ENCODE assay signal across 20 mouse cellular contexts in the genomic region with DNA sequence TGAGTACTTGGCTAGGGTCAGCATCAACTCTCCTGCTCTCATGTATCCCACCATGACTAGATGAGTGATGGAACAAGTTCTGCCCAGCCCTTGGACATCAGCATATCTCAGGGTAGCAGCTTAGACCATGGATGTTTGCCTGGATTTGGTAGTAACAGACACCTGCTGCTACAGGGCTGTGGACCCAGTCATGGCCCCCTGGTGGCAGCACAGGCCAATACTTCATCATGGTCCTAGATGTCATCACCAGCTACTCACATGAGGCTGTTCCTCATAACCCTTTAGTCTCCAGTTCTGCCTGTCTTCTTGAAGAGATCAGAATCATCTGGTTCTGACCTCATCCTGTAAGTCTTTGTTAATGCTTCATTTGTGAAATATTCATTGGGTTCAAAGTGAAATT.
DNase-seq lines count a peak whose midpoint lies in the region; ATAC-seq and TF ChIP-seq lines count a peak whose summit lies in the region.
"Had no signal": no experiment of that assay in that cellular context is flagged by ENCODE, and none has a peak within 500 bp of the region (broad histone marks: within the 10 kb centered on the region; RNA-seq: fewer than 3 reads in every experiment).

No protein-coding gene starts in this region.

- H3K4me3 ChIP-seq in embryonic facial prominence, embryonic 12.5 days = no peak overlapping the region
- H3K4me3 ChIP-seq in embryonic facial prominence, embryonic 10.5 days = no peak overlapping the region
- no peak overlapping the region for H3K4me3 ChIP-seq in lung, adult 2 months (replicated peaks; ENCODE audit: extremely low read depth, low read depth, low read length)
- H3K4me3 ChIP-seq in forebrain, embryonic 14.5 days (ENCODE audit: low read depth, low read length) = no peak overlapping the region
- H3K4me3 ChIP-seq: heart, embryonic 15.5 days; limb, embryonic 13.5 days; stomach, embryonic 15.5 days had no signal

- no peak for TF ChIP-seq POLR2A in lung, adult 2 months (IDR thresholded peaks at IDR 0.05; ENCODE audit: borderline replicate concordance, extremely low read depth, low read depth, low read length)

- no peak for TF ChIP-seq CTCF in lung, adult 2 months (IDR thresholded peaks at IDR 0.05; ENCODE audit: insufficient read depth, low read length)

- H3K36me3 ChIP-seq in embryonic facial prominence, embryonic 12.5 days = no peaks in the 10 kb centered on the region
- no peaks in the 10 kb centered on the region for H3K36me3 ChIP-seq in embryonic facial prominence, embryonic 10.5 days (replicated peaks)
- H3K36me3 ChIP-seq in forebrain, embryonic 14.5 days (ENCODE audit: control insufficient read depth, insufficient read depth, low read length) = no peaks in the 10 kb centered on the region
- H3K36me3 ChIP-seq: heart, embryonic 15.5 days; limb, embryonic 13.5 days; stomach, embryonic 15.5 days had no signal

- H3K27me3 ChIP-seq in embryonic facial prominence, embryonic 12.5 days = no peaks in the 10 kb centered on the region
- H3K27me3 ChIP-seq in embryonic facial prominence, embryonic 10.5 days (replicated peaks; ENCODE audit: low read depth, poor library complexity, severe bottlenecking) = no peaks in the 10 kb centered on the region
- no peaks in the 10 kb centered on the region for H3K27me3 ChIP-seq in forebrain, embryonic 14.5 days (replicated peaks; ENCODE audit: control insufficient read depth, insufficient read depth, low read length)
- H3K27me3 ChIP-seq: heart, embryonic 15.5 days; limb, embryonic 13.5 days; stomach, embryonic 15.5 days had no signal

- H3K9me3 ChIP-seq in embryonic facial prominence, embryonic 12.5 days = no peaks in the 10 kb centered on the region
- no peaks in the 10 kb centered on the region for H3K9me3 ChIP-seq in embryonic facial prominence, embryonic 10.5 days
- no peaks in the 10 kb centered on the region for H3K9me3 ChIP-seq in forebrain, embryonic 14.5 days (replicated peaks; ENCODE audit: control insufficient read depth, low read length)
- H3K9me3 ChIP-seq: heart, embryonic 15.5 days; limb, embryonic 13.5 days; stomach, embryonic 15.5 days had no signal

- no peak overlapping the region for H3K9ac ChIP-seq in embryonic facial prominence, embryonic 12.5 days
- H3K9ac ChIP-seq in forebrain, embryonic 14.5 days (ENCODE audit: low read length) = no peak overlapping the region
- H3K9ac ChIP-seq: heart, embryonic 15.5 days; limb, embryonic 13.5 days; stomach, embryonic 15.5 days had no signal

- no peak overlapping the region for H3K4me2 ChIP-seq in embryonic facial prominence, embryonic 12.5 days (replicated peaks)
- H3K4me2 ChIP-seq in forebrain, embryonic 14.5 days (ENCODE audit: low read length) = no peak overlapping the region
- H3K4me2 ChIP-seq: heart, embryonic 15.5 days; limb, embryonic 13.5 days; stomach, embryonic 15.5 days had no signal

- H3K27ac ChIP-seq in embryonic facial prominence, embryonic 12.5 days = no peak overlapping the region
- H3K27ac ChIP-seq in embryonic facial prominence, embryonic 10.5 days (replicated peaks) = no peak overlapping the region
- H3K27ac ChIP-seq in forebrain, embryonic 14.5 days (ENCODE audit: low read depth, low read length) = no peak overlapping the region
- H3K27ac ChIP-seq: heart, embryonic 15.5 days; limb, embryonic 13.5 days; stomach, embryonic 15.5 days had no signal

- 0 out of 2 replicates have a peak, but pooled peaks have one; percentile 15 for ATAC-seq in embryonic facial prominence, embryonic 12.5 days (ENCODE audit: insufficient number of reproducible peaks, insufficient read depth, low FRiP score, low TSS enrichment)
- no peak for ATAC-seq in forebrain, embryonic 14.5 days
- ATAC-seq: midbrain, embryonic 16.5 days; Patski had no signal

- DNase-seq in embryonic facial prominence, embryonic 10.5 days (ENCODE audit: low spot score) = no peak
- DNase-seq in lung, postnatal 36 days = peak; percentile 2
- no peak for DNase-seq in lung, adult 2 months
- peak; percentile 23 for DNase-seq in ES-CJ7 (ENCODE audit: low read depth, low spot score)
- DNase-seq in spleen, postnatal 14 days (ENCODE audit: low spot score in 2 of 2) = peak; percentile 22 to 52
- no peak for DNase-seq in layer of hippocampus, postnatal 25 days (ENCODE audit: extremely low spot score in 1 of 2, low spot score in 1 of 2)
- no peak for DNase-seq in forebrain, embryonic 14.5 days (ENCODE audit: low spot score)
- DNase-seq: adrenal gland, postnatal 36 days; cerebellum, adult 9-11 months; gastrocnemius, postnatal 10 days; heart, adult 18-20 months; kidney, adult 8-10 months; lung, adult 18-20 months; right cerebral cortex, postnatal 14 days had no signal

- no peaks in the 10 kb centered on the region for H3K4me1 ChIP-seq in embryonic facial prominence, embryonic 12.5 days
- H3K4me1 ChIP-seq in embryonic facial prominence, embryonic 10.5 days = no peaks in the 10 kb centered on the region
- no peaks in the 10 kb centered on the region for H3K4me1 ChIP-seq in lung, adult 2 months (ENCODE audit: control insufficient read depth, insufficient read depth, low read length)
- H3K4me1 ChIP-seq in forebrain, embryonic 14.5 days (ENCODE audit: control insufficient read depth, insufficient read depth, low read length) = no peaks in the 10 kb centered on the region
- H3K4me1 ChIP-seq: heart, embryonic 15.5 days; limb, embryonic 13.5 days; stomach, embryonic 15.5 days had no signal

Comparison
In these comparisons a context has a peak if more than half of its experiments do, and no peak if none do; other contexts are left out.
1. DNase-seq: peak in lung, postnatal 36 days (single experiment), ES-CJ7 (single experiment) and spleen, postnatal 14 days (2 of 2); none in embryonic facial prominence, embryonic 10.5 days (single experiment), lung, adult 2 months (single experiment), layer of hippocampus, postnatal 25 days (0 of 2) and forebrain, embryonic 14.5 days (single experiment).